In the genomic region with DNA sequence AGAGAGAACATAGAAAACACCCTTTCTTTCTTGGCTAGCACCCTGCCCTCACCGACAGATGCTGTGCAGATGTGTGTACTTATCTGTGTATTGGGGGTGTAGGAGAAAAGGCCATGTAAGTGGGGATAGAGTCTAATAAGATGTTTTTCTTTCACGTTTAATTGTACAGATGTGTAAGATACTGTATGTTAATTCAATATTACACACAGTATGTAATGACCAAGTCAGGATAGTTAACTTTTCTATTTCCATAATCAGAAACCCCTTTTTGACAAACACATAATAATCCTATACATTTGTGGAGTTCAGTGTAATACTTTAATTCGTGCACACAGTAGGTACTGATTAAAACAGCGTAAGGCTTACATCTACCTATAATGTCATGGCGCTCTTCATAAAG, we compare ENCODE assay signal across 8 mouse cellular contexts. TPM values are rescaled to one million over a fixed set of nuclear protein-coding genes. Genes with fewer than 3 reads are reported as not detected.
DNase-seq lines count a peak whose midpoint lies in the region; TF ChIP-seq lines count a peak whose summit lies in the region.

A gene (plus strand): TSS at position 301 of the 400 bp plus-strand sequence.

- peak within 1 kb of the TSS; percentile 71 for H3K4me2 ChIP-seq in myocyte (ENCODE audit: low read depth)

- no peak within 1 kb of the TSS for H3K27ac ChIP-seq in embryonic fibroblast, embryonic 13.5 days (ENCODE audit: insufficient read depth, low read length)

- no peak for TF ChIP-seq CTCF in embryonic fibroblast, embryonic 13.5 days (IDR thresholded peaks at IDR 0.05; ENCODE audit: borderline replicate concordance, insufficient read depth, low read length)

- TF ChIP-seq POLR2A in embryonic fibroblast, embryonic 13.5 days (IDR thresholded peaks at IDR 0.05; ENCODE audit: low read depth, low read length): no peak
- TF ChIP-seq POLR2A in myocyte (IDR thresholded peaks at IDR 0.05; ENCODE audit: insufficient read length, low read depth): no peak

- no peaks in the 10 kb centered on the region for H3K36me3 ChIP-seq in myocyte (ENCODE audit: control insufficient read depth, insufficient read depth)

- DNase-seq in left cerebral cortex, adult 18-20 months (ENCODE audit: low spot score in 2 of 2): no peak
- no peak for DNase-seq in left cerebral cortex, adult 9 months (ENCODE audit: low spot score in 2 of 2)
- DNase-seq in layer of hippocampus, postnatal 36 days: no peak
- no peak for DNase-seq in gastrocnemius, adult 18-20 months (ENCODE audit: low spot score)
- DNase-seq in cerebellum, adult 18-20 months: no peak
- DNase-seq in right cerebral cortex, postnatal 36 days (ENCODE audit: low spot score in 2 of 2): no peak

- no peaks in the 10 kb centered on the region for H3K4me1 ChIP-seq in embryonic fibroblast, embryonic 13.5 days (ENCODE audit: control insufficient read depth, insufficient read depth, low read length)

- H3K27me3 ChIP-seq in myocyte (ENCODE audit: control insufficient read depth, insufficient read depth, insufficient read length): peaks cover 39% of the 10 kb centered on the region

- H3K79me2 ChIP-seq in myocyte (ENCODE audit: control insufficient read depth, insufficient read depth): no peaks in the 10 kb centered on the region

- peak within 1 kb of the TSS; percentile 39 for H3K4me3 ChIP-seq in embryonic fibroblast, embryonic 13.5 days (ENCODE audit: insufficient read depth, low read length)
- H3K4me3 ChIP-seq in myocyte: peak within 1 kb of the TSS; percentile 7

- no peak within 1 kb of the TSS for H3ac ChIP-seq in myocyte (ENCODE audit: control insufficient read depth, insufficient read length)

TF ChIP-seq in myocyte, 11 proteins besides CTCF, POLR2A, EP300 and RAD21:
- TF ChIP-seq SRF (IDR thresholded peaks at IDR 0.05; ENCODE audit: control insufficient read depth, insufficient read length, low read depth): no peak
- no peak for TF ChIP-seq REST (IDR thresholded peaks at IDR 0.05; ENCODE audit: insufficient read depth, insufficient read length)
- no peak for TF ChIP-seq MYOG (IDR thresholded peaks at IDR 0.05; ENCODE audit: control insufficient read depth in 1 of 3, insufficient read depth in 1 of 3, insufficient read length in 2 of 3, low read depth in 2 of 3)
- no peak for TF ChIP-seq MAX (IDR thresholded peaks at IDR 0.05; ENCODE audit: low read depth)
- no peak for TF ChIP-seq USF1 (IDR thresholded peaks at IDR 0.05; ENCODE audit: low read depth)
- no peak for TF ChIP-seq CEBPB (IDR thresholded peaks at IDR 0.05; ENCODE audit: insufficient read depth, poor library complexity, severe bottlenecking)
- TF ChIP-seq TCF12 (IDR thresholded peaks at IDR 0.05; ENCODE audit: insufficient read depth, poor library complexity, severe bottlenecking): no peak
- no peak for TF ChIP-seq TCF3 (IDR thresholded peaks at IDR 0.05; ENCODE audit: insufficient read length, low read depth)
- TF ChIP-seq E2F4 (IDR thresholded peaks at IDR 0.05; ENCODE audit: insufficient read depth): no peak
- TF ChIP-seq POLR2AphosphoS2 (IDR thresholded peaks at IDR 0.05; ENCODE audit: insufficient read length, low read depth): no peak
- no peak for TF ChIP-seq MYOD1 (IDR thresholded peaks at IDR 0.05; ENCODE audit: control insufficient read depth in 1 of 3, insufficient read length in 2 of 3, low read depth in 2 of 3)

RNA-seq across cellular contexts. Expression of the gene that starts here (rescaled TPM):
- 10 to 100 TPM; 15.6 to 18.7 TPM for total RNA-seq in left cerebral cortex, adult 18-20 months (2021)
- 5.5 TPM in 2 replicates for polyA plus RNA-seq in embryonic fibroblast, embryonic 13.5 days (2011; ENCODE audit: insufficient read length, low read depth, missing spikeins)
- 10 to 100 TPM; 12.5 to 13.6 TPM for total RNA-seq in layer of hippocampus, postnatal 36 days (2021)
- polyA plus RNA-seq in myocyte (2012; fragmentation: generic; extraction: Trizol): 0.20 TPM
- under 1 TPM; 0.26 to 0.43 TPM for total RNA-seq in gastrocnemius, adult 18-20 months (2021)

Comparison
In these comparisons a context has a peak if more than half of its experiments do, and no peak if none do; other contexts are left out.
1. RNA of the gene that starts here (total RNA-seq): 15.6 to 18.7 TPM in left cerebral cortex, adult 18-20 months and 12.5 to 13.6 TPM in layer of hippocampus, postnatal 36 days; 0.26 to 0.43 TPM in gastrocnemius, adult 18-20 months; every median in the first group is over 4 times any median in the second.